Mouse (Mus musculus): ENCODE data around the gene Nol4l. TPM values are rescaled to one million over a fixed set of nuclear protein-coding genes. Genes with fewer than 3 reads are reported as not detected.
A peak's percentile ranks its signal among the peaks of the same experiment; 100 is the strongest.

Nol4l gene
- total and polyA plus RNA-seq, 3 experiments, result 4.4 to 7.1 TPM; not detected in 1

GRCm38 (mm10) chr2:153499154-153499553 lies 30.6 kb downstream of the Nol4l start (continued):
- TF ChIP-seq ZC3H11A (IDR thresholded peaks at IDR 0.05; ENCODE audit: low read depth, low read length) (peak; percentile 64), MXI1 (IDR thresholded peaks at IDR 0.05; ENCODE audit: low read depth, low read length) (no peak)

GRCm38 (mm10) chr2:153496898-153497297 lies 32.9 kb downstream of the Nol4l start:
- Histone ChIP-seq H3K4me1 (ENCODE audit: control insufficient read depth in 1 of 2, insufficient read depth in 2 of 2, low read length in 2 of 2) (peaks cover 15 to 39% of the 10 kb centered on the region in 2 experiments), H3K36me3 (ENCODE audit: control insufficient read depth in 1 of 2, insufficient read depth in 2 of 2, low read length in 2 of 2) (peaks cover 0 to 30% of the 10 kb centered on the region in 2 experiments; a peak in 2 of 4 replicates), H3K79me2 (ENCODE audit: control insufficient read depth, insufficient read depth, low read length, poor library complexity) (peaks cover 8% of the 10 kb centered on the region), H3K27ac (ENCODE audit: control insufficient read depth, low read depth, low read length) (peak overlapping the region; percentile 92), H3K27me3 (ENCODE audit: control insufficient read depth in 1 of 2, insufficient read depth in 2 of 2, low read length in 2 of 2) (no peaks in the 10 kb centered on the region), H3K9me3 (replicated peaks; ENCODE audit: insufficient read depth, low read length) (no peaks in the 10 kb centered on the region), H3K4me3 (ENCODE audit: control insufficient read depth in 1 of 2, insufficient read depth in 1 of 2, low read depth in 2 of 2, low read length in 2 of 2) (no peak overlapping the region), H3K9ac (ENCODE audit: control insufficient read depth, low read depth, low read length, poor library complexity, severe bottlenecking) (no peak overlapping the region)
- no peak for TF ChIP-seq ZMIZ1 (IDR thresholded peaks at IDR 0.05; ENCODE audit: low read depth, low read length)
- TF ChIP-seq NELFE (IDR thresholded peaks at IDR 0.05; ENCODE audit: low read depth, low read length), result no peak
- no peak for TF ChIP-seq BHLHE40 (IDR thresholded peaks at IDR 0.05; ENCODE audit: borderline replicate concordance, low read depth, low read length)
- no peak for TF ChIP-seq CHD2 (IDR thresholded peaks at IDR 0.05; ENCODE audit: low read length)
- TF ChIP-seq NRF1 (IDR thresholded peaks at IDR 0.05; ENCODE audit: insufficient read depth, low read depth, low read length, poor library complexity, severe bottlenecking), result no peak
- no peak for TF ChIP-seq POLR2AphosphoS2 (IDR thresholded peaks at IDR 0.05; ENCODE audit: low read length)
- TF ChIP-seq EP300 (IDR thresholded peaks at IDR 0.05; ENCODE audit: low read depth in 1 of 2, low read length in 2 of 2), result no peak
- no peak for TF ChIP-seq CTCF (IDR thresholded peaks at IDR 0.05 in 2 of 3, conservative IDR thresholded peaks at IDR 0.05 in 1 of 3; ENCODE audit: control insufficient read depth in 1 of 3, insufficient read depth in 1 of 3, low read depth in 2 of 3, low read length in 3 of 3, poor library complexity in 1 of 3, severe bottlenecking in 1 of 3)
- TF ChIP-seq GATA1 (IDR thresholded peaks at IDR 0.05; ENCODE audit: low read depth, low read length), result no peak
- no peak for TF ChIP-seq ETS1 (IDR thresholded peaks at IDR 0.05; ENCODE audit: low read depth, low read length)
- TF ChIP-seq RCOR1 (IDR thresholded peaks at IDR 0.05; ENCODE audit: low read depth, low read length), result no peak
- no peak for TF ChIP-seq USF2 (IDR thresholded peaks at IDR 0.05; ENCODE audit: borderline replicate concordance in 1 of 2, insufficient read depth in 1 of 2, low read depth in 1 of 2, low read length in 2 of 2)
- no peak for TF ChIP-seq GABPA (IDR thresholded peaks at IDR 0.05; ENCODE audit: low read depth, low read length)
- TF ChIP-seq RAD21 (IDR thresholded peaks at IDR 0.05; ENCODE audit: low read depth, low read length), result no peak
- TF ChIP-seq ZNF384 (IDR thresholded peaks at IDR 0.05; ENCODE audit: low read depth, low read length), result no peak
- TF ChIP-seq ELF1 (IDR thresholded peaks at IDR 0.05; ENCODE audit: low read depth, low read length), result no peak
- no peak for TF ChIP-seq POLR2AphosphoS5 (IDR thresholded peaks at IDR 0.05; ENCODE audit: borderline replicate concordance, low read depth, low read length)
- no peak for TF ChIP-seq MAZ (IDR thresholded peaks at IDR 0.05; ENCODE audit: low read depth, low read length)
- DNase-seq (ENCODE audit: low read depth, low spot score), result no peak

Measured in MEL (cell line).